Mouse (Mus musculus): ENCODE measurements around the gene Rpl3l.
A peak's percentile ranks its signal among the peaks of the same experiment; 100 is the strongest.

Gene Rpl3l

DNA sequence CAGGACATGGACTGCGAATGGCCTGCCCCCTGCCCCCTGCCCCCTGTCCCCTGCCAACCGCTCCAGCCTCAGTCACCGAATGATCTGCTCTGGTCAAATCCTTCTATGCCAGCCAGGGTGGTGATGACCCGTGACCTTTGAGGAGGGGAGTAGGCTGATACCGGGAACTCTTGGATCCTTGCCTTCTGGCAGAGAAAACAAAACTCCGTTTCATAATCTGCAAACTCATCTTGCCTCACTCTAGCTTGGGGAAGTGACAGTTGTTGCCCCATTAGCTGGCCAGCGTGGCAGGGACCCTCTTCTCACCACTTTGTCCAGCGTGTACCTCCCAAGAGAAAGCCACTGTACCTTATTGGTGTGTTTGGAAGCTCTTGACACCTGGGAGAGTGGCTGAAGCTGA lies 14.7 kb downstream of the Rpl3l start:
- no peak for DNase-seq (ENCODE audit: extremely low read depth, low read depth)

DNA sequence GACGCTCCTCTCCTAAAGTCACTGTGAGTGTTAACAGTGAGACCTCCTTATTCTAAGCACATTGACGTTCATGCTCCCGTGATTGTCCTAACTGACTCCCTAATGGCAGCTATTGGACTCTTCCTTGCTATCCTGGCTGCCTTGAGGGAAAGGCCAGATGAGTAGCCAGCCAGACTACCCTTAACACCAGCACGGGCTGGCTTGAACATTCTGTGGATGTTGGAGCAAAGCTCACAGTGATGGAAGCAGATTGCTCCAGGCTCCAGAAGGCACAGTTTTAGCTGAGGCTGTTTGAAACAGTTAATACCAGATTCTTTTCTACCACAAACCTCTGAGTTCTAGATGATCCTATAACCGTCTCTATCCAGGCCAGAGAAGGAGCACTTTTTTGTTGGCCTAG lies 16.3 kb downstream of the Rpl3l start:
- no peak for DNase-seq (ENCODE audit: extremely low read depth, low read depth)

GRCm38 (mm10) chr17:24744381-24744780 lies 16.8 kb downstream of the Rpl3l start:
- DNase-seq (ENCODE audit: extremely low read depth, low read depth) = no peak

DNA sequence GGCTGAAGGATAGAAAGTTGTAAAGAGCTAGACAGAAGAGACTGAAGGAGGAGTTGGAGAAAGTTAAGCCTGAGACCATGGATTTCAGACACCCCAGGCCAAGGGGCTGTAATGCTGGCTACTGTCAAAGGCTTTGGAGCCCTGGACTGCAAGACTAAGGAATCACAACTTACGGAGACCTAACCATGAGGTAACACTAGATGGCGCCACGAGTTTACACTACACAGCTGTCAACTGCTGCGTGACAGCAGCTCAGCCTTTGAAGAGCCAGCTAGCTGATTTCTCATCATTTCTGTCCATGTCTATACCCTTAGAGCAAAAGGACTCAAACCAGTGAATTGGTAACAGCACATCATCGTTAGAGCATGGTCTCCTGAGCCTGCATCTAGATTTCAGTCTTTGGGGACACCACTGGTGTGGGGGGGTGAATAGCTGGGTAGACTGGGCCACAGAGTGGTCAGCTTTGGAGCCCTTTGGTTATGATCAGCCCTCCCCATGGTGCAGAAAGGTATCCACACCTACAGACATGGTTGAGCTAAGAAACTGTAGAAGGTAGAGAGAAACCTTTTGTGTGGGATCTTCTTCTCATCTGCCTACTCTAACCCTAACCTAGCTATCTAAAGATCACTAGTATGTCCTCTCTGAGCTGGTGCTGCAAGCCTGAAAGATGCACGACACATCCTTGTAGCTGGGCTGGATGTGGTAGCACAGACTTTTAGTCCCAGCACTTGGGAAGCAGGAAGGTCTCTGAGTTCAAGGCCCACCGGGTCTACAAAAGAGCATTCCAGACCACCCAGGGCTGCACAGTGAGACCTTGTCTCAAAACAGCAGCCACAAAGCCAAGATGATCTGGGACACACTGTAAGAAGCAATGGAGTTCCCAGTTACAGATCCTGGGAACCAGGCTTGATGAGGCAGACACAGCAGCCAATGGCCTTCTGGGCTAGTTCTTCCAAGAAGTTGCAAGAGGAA lies 18.2 kb downstream of the Rpl3l start:
- DNase-seq (ENCODE audit: extremely low read depth, low read depth) = peak; percentile 61

DNA sequence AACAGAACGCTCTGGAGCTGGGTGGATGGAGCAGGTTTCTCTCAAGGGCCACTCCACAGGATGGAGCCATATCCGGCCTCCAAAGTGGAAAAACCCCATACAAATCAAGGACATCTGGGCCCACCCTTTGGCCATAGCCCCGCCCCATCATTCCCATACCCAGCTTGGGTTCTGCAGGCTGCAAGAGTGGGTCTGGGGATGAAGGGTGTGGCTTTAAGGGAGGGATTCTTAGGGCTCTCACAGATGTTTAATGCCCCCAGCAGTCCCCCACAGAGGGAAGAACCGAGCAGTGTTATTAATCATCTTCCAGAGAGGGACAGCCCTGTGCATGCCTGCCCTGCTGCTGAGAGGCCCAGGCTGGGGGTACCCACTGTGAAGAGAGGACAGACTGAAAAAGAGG lies 19.4 kb downstream of the Rpl3l start:
- no peak for DNase-seq (ENCODE audit: extremely low read depth, low read depth)

DNA sequence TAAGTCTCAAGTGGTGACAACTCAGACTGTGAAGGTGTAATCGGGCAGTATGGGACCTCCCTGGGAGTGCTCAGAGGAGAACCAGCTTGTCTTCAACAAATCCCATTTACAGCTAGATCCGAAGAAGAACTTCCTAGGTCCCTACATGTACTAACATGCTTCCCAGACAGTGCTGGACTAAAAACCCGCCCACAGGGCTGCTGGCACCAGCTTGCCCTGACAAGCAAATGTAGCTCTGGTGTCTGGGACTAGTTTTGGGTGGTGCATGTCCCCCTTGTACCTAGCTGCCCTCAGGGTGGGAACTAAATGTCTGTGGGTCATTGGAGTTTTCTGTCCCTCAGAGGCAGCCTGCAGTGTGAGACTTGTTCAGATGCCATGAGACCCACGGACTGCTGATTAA lies 23.9 kb downstream of the Rpl3l start:
- DNase-seq (ENCODE audit: extremely low read depth, low read depth) = no peak

GRCm38 (mm10) chr17:24752415-24753394 lies 25.1 kb downstream of the Rpl3l start, which contains the start of gene Hs3st6:
TSS of gene Hs3st6 (plus strand) at chr17:24752988.
- DNase-seq (ENCODE audit: extremely low read depth, low read depth) = no peak

DNA sequence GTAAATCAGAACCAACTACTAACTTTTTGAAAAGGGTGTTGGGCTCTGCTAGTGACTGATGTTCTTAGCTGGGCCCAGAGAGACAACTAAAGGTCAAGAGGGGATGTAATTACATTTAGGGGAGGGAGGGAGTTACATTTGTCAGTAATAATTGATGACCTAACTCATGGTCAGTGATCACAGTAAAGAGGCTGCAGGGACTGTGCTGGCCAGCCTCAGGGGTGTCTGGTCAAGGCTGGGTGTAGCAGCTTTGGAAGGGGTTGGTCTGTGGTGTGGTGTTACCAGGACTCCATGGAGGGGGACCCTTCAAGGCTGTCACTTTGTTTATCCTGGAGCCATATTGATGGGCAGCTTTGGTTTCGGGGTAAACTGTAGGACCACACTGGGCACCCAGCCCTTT lies 29.8 kb downstream of the Rpl3l start:
- no peak for DNase-seq (ENCODE audit: extremely low read depth, low read depth)

- DNase-seq (ENCODE audit: extremely low read depth, low read depth) = no peak
Observed at GRCm38 (mm10) chr17:24761121-24761520, 33.5 kb downstream of the Rpl3l start.

DNA sequence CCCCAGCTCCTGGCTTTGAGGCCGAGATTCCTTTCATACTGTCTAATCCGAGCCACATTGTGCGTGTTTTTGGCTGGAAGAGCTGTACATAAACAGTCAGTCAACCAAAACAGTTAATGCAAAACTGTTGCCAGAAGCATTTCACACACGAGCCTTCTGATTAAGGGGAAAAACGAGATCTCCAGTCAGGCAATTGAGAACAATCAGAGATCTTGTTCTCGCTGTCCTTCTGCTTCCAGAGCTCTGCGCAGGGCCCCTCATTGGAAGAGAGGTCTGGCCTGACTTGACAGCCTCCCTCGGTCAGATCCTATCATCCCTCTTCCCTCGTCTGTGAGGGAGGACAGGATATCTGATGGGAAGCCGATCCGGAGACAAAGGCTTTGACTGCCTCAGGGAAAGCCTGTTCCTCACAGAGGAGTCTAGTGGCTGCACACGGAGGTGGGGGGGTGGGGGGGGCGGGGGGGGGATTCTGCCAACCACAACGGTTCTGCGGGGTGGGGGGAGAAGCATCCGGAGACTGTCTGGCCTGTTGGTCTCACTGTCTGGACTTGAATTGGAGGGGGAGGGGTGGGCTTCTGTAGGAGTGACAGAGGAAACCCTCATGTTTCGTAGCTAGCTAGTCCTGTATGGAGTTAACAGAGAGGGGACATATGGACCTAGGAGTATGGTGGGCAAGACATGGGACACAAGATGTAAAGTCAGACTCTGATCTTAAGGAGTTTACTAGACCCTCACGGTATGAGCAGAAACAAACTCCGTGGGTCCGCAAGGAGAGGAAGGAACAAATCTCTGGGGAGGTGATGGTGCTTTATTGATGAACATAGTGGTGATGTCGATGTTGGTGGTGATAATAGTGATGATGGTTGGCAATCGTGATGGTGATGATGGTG lies 37.6 kb downstream of the Rpl3l start:
- no peak for DNase-seq (ENCODE audit: extremely low read depth, low read depth)

DNA sequence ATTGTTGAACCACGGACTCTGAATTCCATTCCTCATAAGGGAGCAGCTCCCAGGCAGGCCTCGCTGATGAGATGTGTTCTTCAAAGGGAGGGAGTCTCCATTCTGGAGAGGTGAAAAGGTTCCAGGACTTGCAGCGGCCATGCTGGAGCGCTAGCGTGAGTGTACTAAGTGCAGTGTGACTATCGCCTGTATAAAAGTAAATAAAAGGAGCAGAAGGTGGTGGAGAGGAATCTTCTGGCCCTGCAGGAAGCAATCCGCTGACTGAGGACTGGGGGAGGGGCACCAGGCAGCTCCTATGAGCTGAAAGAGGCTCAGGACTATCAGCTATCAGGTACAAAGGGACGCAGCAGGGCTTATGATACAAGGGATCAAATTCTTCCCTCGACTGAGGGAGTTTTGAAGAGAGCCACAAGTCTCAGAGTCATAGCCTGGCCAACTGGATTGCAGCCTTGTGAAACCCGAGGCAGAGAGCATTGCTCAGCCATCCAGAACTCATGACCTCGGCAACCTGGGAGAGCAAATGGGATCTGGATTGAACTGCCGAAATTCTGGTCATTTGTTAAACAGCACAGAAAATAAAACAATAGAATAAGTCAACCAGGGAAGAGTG lies 38.8 kb downstream of the Rpl3l start:
- DNase-seq (ENCODE audit: extremely low read depth, low read depth) = no peak

GRCm38 (mm10) chr17:24769146-24769545 lies 41.5 kb downstream of the Rpl3l start:
- no peak for DNase-seq (ENCODE audit: extremely low read depth, low read depth)

DNA sequence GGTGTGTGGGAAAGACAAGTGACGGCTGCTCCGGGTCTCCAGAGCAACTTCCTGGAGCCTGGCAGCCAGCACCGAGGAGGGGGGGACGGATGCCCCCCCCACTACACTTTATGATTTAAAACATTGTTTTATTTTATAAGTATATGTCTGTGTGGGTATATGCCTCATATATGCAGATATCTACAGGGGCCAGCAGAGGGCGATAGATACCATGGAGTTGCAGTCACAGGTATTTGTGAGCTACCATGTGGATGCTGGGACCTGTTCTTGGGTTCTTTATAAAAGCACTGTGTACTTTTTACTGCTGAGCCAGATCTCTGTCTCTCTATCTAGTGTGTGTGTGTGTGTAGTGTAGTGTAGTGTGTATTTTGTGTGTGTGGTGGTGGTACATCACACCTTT lies 45.6 kb downstream of the Rpl3l start:
- no peak for DNase-seq (ENCODE audit: extremely low read depth, low read depth)

DNA sequence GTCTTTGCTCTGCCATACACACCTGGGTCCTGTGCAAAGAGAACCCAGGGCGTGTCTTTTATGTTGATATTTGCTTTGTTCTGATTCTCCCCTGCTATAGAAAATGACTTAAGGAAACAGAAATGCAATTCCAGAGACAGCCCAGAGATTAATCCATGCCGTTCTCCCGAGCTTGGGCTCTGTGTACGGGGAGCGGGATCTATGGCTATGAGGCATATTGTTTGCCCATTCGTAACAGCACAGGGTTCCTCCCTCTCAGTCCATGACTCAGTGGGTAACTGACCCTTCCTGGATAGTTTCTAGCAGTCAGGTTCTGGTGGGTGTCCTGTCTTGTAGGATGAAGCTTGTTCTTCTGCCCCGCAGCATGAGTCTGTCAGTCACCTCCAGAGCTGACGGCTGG lies 47.6 kb downstream of the Rpl3l start:
- DNase-seq (ENCODE audit: extremely low read depth, low read depth) = no peak

- no peak for DNase-seq (ENCODE audit: extremely low read depth, low read depth)
Observed at GRCm38 (mm10) chr17:24777073-24777472, 49.5 kb downstream of the Rpl3l start.

DNA sequence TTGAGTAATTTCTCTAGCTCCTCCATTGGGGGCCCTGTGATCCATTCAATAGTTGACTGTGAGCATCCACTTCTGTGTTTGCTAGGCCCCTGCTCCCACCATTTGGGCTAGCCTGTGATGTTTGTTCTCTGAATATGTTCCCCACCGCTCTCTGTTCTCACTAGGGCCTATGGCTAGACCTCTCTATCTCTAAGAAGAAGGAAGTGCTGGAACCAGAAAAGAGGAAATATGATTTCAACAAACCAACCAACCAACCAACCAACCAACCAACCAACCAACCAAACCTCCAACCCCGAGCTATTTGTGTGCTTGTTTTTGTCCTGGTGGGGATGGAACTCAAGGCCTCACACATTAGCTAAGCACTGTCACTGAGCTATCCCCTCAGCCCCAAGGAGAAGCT lies 53.2 kb downstream of the Rpl3l start:
- peak; percentile 40 for DNase-seq (ENCODE audit: extremely low read depth, low read depth)

Measured in MEL-GATA-1-ER (cell line).